Mouse (Mus musculus) kidney, adult 10 weeks (tissue): ENCODE data around the gene Klhl23. TPM values are rescaled to one million over a fixed set of nuclear protein-coding genes. Genes with fewer than 3 reads are reported as not detected.

Source experiments
- polyA plus RNA-seq: library from polyadenylated mRNA; stranded (reverse); fragments of 350-450 nt; fragmentation: Illumina TruSeq; extraction: RNeasy Lipid Tissue Mini Kit (QIAGEN cat#74804); gene quantifications from one replicate; pipeline ENCODE4 v1.2.3, GENCODE M21; 2014; ENCODE audit warnings: low read depth, low replicate concordance

Gene Klhl23
- polyA plus RNA-seq = 4.0 TPM

DNA sequence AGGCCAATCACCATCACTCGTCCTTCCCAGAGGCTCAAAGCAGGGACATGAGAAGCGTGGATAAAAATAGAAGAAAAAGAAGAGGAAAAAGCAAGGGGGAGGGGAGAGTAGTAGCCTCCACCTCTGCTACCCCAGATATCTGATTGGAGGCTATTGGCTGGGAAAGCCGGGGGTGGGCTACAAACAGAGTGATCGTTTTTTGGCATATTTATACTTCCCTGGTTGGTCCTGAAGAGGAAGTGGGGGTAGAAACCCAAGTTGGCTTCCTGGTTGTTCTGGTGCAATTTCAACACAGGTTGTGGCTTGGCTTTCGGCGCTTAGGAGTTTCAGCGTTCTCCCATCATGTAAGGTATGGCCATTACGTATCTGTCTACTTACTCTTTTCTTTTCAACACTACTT lies at the start of gene Klhl23:
Gene Klhl23, plus strand, starts transcription at position 234 of the 400 bp plus-strand sequence.

GRCm38 (mm10) chr2:69789429-69790069 lies 32.2 kb upstream of the Klhl23 start, which contains the start of the genes Ccdc173 and Phospho2:
Gene Ccdc173 (minus strand): TSS chr2:69789575.
Gene Phospho2 (plus strand): TSS chr2:69789623.

GRCm38 (mm10) chr2:69861485-69862091 lies 39.8 kb downstream of the Klhl23 start, which contains the start of gene Ssb:
Gene Ssb (plus strand): TSS chr2:69861562.

GRCm38 (mm10) chr2:69885451-69886305 lies 63.9 kb downstream of the Klhl23 start, which contains the start of gene Mettl5:
Gene Mettl5 (minus strand): TSS chr2:69885615.

Other genes with a start within 250 kb of the Klhl23 start
- gene Lrp2, start 235.9 kb upstream of the Klhl23 start, polyA plus RNA-seq = 458 TPM
- 27.0 TPM for gene Bbs5, start 174.8 kb upstream of the Klhl23 start, polyA plus RNA-seq
- gene Klhl41, start 151.8 kb upstream of the Klhl23 start, polyA plus RNA-seq = 0.40 TPM
- 59.7 TPM for gene Fastkd1, start 108.4 kb upstream of the Klhl23 start, polyA plus RNA-seq
- gene Ppig, start 99.4 kb upstream of the Klhl23 start, polyA plus RNA-seq = 161 TPM
- 9.6 TPM for gene Ccdc173, start 32.4 kb upstream of the Klhl23 start, polyA plus RNA-seq
- 66.9 TPM for gene Phospho2, start 32.3 kb upstream of the Klhl23 start, polyA plus RNA-seq
- gene Ssb, start 39.6 kb downstream of the Klhl23 start, polyA plus RNA-seq = 479 TPM
- gene Mettl5, start 63.7 kb downstream of the Klhl23 start, polyA plus RNA-seq = 73.0 TPM
- gene Ubr3, start 75.3 kb downstream of the Klhl23 start, polyA plus RNA-seq = 103 TPM
- gene Myo3b, start 217.2 kb downstream of the Klhl23 start, polyA plus RNA-seq = 3.9 TPM